Mouse (Mus musculus) mature B cell (primary cell): ENCODE data around the gene Armh3.

Source experiments
- in situ Hi-C: fragments of 300-500 bp; cut with MboI; formaldehyde crosslinking; loops from 2 replicates; pipeline ENCODE4 v1.14.3; 2019

Gene Armh3

GRCm38 (mm10) chr19:45908246-45908645 lies 90.0 kb downstream of the Armh3 start:
- in situ Hi-C loops = no loop called here

DNA sequence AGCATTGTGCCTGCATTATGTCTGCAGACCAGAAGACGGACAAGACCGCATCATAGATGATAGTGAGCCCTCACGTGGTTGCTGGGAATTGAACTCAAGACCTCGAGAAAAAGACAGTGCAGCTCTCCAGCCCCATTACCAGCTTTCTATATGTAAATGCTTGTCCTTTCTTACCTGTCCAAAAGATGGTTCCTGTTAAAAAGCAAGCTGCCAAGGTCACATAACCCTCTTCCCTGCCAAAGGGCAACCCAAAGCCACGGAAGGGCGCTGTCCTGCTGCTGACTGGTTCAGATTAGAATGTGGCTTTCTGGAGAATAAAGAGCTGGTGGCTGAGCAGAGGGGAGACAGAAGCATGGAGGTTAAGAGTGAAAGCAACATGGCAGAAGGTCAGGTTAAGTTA lies 90.9 kb downstream of the Armh3 start:
- in situ Hi-C loops = no loop called here

DNA sequence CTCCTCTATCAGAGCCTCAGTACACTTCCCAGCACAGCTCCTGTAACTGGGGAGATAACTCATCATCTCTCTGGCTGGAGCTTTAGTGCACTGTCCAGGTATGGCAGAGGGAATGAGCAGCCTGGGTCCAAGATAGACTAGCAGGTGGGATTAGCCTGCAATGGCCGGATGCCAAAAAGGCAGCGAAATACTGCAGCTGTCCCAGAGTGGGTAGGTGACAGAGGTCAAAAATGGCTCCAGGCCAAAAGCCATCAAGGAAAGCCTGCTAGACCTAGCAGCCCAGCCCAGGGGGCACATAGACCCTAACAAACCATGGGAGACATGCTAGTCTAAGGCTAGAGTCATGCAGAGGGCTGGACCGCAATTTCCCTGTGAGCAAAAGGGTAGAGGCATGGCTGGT lies 94.4 kb downstream of the Armh3 start:
- in situ Hi-C loops = no loop called here

DNA sequence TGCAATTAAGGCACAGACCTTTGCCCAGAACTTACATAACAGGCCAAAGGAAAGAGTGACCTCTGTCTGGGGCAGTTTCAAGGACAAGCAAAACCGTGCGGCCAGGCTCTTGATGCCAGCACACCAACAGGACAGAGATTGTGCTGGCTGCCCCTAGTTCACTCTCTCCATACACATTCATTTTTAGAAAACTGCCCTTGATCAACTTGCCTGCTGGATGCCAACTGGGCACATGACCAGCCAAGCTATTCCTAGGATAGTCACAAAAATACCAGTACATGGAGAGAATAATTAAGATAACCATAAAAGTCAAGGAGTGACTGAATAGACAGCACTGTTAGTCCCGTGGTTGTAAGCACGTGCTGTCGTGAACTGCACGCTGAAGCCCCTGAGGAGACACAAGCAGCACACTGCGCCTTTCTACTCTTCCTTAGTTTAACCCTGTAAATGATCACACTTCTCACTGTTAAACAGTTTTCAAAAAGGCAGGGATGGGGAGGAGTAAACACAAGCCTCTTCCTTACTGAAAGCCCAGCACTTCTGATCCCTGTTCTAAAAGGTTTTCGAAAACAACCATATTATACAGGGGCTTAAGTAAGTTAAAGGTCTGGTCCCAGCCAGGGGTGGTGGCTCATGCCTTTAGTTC lies 95.8 kb downstream of the Armh3 start:
- in situ Hi-C loops = no loop called here

DNA sequence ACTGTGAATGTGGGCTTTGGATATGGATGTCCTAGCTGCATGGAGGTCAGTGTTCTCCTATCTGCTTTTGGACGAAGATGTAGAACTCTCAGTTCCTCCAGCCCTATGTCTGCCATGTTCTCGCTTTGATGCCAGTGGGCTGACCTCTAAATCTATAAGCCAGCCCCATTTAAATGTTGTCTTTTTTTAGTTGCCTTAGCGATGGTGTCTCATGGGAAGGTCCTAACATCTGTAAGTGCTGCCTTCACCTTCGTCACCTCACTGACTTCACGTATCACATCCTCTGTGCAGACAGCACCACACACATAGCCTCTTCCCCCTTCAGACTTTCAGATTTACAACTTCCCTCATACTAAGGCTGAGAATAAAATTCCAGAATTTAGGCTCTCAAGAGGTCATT lies 97.5 kb downstream of the Armh3 start:
- in situ Hi-C loops = no loop called here

DNA sequence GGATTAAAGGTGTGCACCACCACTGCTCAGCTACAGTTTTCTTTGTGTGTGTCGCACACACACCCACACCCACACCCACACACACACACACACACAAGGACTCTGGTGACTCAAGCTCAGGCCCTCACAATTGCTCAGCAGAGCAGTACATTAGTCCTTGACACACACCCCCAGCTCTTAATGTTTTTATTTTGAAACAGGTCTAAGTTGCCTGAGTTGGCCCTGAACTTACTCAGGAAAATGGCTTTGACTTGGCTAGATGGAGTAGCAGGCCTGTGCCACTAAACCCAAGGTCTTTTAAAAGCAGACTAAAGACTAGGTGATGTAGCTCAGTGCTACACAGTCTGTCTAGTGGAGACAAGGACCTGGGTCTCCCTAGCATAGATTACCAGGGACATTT lies 102.6 kb downstream of the Armh3 start:
- in situ Hi-C loops = no loop called here

- in situ Hi-C loops = no loop called here
Measured at GRCm38 (mm10) chr19:45882056-45882455, 116.2 kb downstream of the Armh3 start.

DNA sequence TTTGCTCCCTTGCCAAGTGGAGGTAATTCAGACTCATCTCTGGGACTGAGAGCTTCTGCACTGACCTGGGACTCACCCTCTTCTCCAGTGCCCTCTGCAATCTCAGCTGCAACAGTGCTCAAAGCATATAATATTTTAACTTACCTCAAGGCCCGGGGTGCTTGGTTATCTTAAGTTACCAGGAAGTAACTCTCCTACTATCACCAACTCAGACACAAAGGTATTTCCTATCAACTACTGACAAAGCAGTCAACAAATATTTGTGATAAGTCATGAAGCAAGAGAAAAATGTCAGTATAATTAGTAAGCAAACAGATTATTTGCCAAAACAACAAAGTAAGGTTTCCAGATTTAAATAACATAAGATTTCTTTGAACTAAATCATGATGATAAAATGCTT lies 125.0 kb downstream of the Armh3 start:
- in situ Hi-C loops = no loop called here

- in situ Hi-C loops = no loop called here
Measured at GRCm38 (mm10) chr19:45855284-45855920, 142.9 kb downstream of the Armh3 start.

GRCm38 (mm10) chr19:45854521-45854920 lies 143.8 kb downstream of the Armh3 start:
- in situ Hi-C loops = no loop called here

- in situ Hi-C loops = no loop called here
Measured at GRCm38 (mm10) chr19:45847733-45848093, 150.6 kb downstream of the Armh3 start.

GRCm38 (mm10) chr19:45847016-45847732 lies 151.1 kb downstream of the Armh3 start:
- in situ Hi-C loops = no loop called here

GRCm38 (mm10) chr19:45844209-45844608 lies 154.1 kb downstream of the Armh3 start:
- in situ Hi-C loops = no loop called here

GRCm38 (mm10) chr19:45843424-45843823 lies 154.9 kb downstream of the Armh3 start:
- in situ Hi-C loops = no loop called here

GRCm38 (mm10) chr19:45837050-45837994 lies 161.0 kb downstream of the Armh3 start:
- in situ Hi-C loops = no loop called here

DNA sequence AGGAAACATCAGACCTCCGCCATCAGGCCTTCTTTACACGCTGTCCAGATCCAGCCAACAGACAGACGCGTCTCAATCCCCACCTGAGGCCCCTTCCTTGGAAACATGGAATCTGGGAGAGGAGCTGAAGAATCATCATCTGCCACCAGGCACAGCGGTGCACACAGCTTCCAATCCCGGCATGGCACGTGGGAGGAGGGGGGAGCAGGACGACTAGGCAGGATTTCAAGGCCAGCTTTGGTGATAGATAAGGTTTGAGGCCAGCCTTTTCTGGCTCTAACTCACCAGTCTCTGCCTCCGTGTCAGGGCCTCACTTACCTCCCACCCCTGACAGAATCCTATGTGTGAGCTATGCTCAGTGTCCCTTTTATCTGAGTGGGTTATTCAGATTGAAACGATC lies 162.8 kb downstream of the Armh3 start:
- in situ Hi-C loops = no loop called here

GRCm38 (mm10) chr19:45833665-45834064 lies 164.6 kb downstream of the Armh3 start:
- in situ Hi-C loops = no loop called here

DNA sequence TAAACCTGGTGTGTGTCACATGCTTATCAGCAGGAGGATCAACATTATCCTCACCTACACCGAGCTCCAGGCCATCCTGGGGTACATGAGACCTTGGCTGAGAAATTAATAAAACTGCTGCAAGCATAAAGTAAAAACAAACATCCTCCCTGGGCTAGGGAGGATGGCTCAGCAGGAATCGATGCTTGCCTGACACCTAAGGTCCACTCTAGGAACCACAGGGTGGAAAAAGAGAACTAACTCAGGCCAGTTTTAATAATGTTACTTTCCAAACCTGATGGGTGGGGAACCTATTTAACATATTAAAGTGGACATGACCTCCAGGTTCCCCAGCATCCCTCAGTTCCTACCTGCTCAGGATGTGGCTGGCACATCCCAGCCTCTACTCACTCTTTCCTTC lies 167.6 kb downstream of the Armh3 start:
- in situ Hi-C loops = no loop called here

DNA sequence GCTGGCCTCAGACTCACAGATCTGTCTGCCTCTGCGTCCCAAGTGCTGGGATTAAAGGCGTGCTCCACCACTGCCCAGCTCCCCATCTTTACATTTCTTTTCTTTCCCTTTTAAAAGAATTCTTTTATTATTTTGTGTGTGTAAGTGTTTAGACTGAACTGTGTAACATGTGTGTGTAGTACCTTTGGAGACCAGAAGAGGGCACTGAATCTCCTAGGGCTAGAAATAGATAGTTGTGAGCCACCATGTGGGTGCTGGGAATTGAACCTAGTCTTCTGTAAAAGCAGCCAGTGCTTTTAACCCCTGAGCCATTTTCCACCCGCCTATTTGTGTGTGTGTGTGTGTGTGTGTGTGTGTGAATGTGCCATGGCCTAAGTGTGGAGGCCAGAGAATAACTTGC lies 170.6 kb downstream of the Armh3 start:
- in situ Hi-C loops = no loop called here

- in situ Hi-C loops = no loop called here
Measured at GRCm38 (mm10) chr19:45827125-45827524, 171.2 kb downstream of the Armh3 start.

DNA sequence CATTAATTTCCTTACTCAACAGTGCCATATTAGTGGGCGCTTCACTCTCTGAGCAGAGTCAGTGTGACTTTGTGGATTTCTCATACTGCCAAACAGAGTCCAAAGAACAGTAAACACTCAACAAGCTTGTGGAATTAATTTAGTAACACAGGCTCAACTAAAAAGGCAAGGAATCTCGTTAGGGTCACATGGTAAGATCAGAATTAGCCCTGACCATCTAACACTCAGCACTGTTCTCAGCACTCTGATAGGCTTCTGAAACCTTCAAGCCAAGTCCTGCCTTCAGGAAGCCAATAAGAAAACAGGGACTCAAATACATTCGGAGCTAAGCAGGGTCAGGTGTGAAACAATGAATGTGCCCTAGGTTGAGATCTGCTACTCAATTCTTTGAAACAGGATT lies 172.1 kb downstream of the Armh3 start:
- in situ Hi-C loops = no loop called here

DNA sequence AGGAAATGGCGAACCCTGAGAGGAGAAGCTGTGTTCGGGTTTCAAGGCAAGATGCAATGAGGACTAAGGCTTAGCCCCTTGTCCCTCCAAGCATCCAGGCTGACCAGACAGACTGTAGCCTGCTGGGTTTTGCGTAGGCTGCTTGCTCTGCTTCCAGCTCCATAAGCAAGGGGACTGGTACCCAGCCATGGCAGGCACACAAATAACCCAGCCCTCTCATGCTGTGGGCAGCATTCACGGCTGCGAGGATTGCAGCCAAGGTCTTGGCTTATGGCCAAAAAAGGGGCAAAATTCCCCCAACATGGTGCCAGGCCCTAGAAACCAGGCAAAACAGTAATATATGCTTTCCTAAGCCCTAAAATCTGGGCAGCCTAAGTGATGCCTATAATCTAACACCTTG lies 176.5 kb downstream of the Armh3 start:
- in situ Hi-C loops = no loop called here
